Mouse (Mus musculus): ENCODE results near the gene Gpr158.

- TF ChIP-seq CTCF (IDR thresholded peaks at IDR 0.05; ENCODE audit: low read depth) (no peak), EP300 (IDR thresholded peaks at IDR 0.05; ENCODE audit: low read depth) (no peak)
Measured at GRCm38 (mm10) chr2:21369556-21369955, 2.2 kb downstream of the Gpr158 start.

Measured in liver, postnatal 0 days (tissue).